Mouse (Mus musculus) stomach, postnatal 0 days (tissue): ENCODE data around the gene Anapc2.

Experiments used
- CTCF ChIP-seq: IDR thresholded peaks from 2 replicates; pipeline ENCODE4 v1.5.1; 2016; ENCODE audit warnings: antibody characterized with exemption, low read depth, mild to moderate bottlenecking, moderate library complexity
- EP300 ChIP-seq: optimal IDR thresholded peaks from 2 replicates; pipeline ENCODE3; 2016; ENCODE audit warnings: antibody characterized with exemption

DNA sequence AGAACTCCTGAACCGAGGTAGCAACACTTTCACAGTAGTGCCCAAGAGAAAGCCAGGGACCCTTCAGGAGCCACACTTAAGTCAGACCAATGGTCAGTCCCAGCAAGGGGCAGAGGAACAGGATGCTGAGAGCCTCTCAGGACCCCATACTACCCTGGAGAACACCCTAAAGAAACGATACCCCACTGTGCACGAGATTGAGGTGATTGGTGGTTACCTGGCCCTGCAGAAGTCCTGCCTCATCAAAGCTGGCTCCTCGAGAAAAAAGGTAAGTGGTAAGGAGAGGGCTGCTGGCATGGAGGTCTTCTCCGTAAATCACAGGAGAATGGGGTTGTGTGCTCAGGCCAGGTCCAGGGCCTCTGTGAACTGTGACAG lies 8.0 kb upstream of the Anapc2 start:
- TF ChIP-seq CTCF (no peak), EP300 (no peak)
